Mouse (Mus musculus) intestine, embryonic 14.5 days (tissue): ENCODE measurements around the gene Cep57l1. TPM values are rescaled to one million over a fixed set of nuclear protein-coding genes. Genes with fewer than 3 reads are reported as not detected.

Experiments
- ATAC-seq: fragments of 200-750 bp; cut with Nextera tagmentation; replicated peaks from 2 replicates; pipeline ENCODE4 v1.8.0; 2017; ENCODE audit warnings: low read depth, moderate number of reproducible peaks, moderate TSS enrichment, moderate library complexity; ENCODE audit not compliant: low FRiP score, low TSS enrichment
- DNase-seq: peaks from one replicate; pipeline ENCODE4 v3.0.0-alpha.2; 2018; ENCODE audit warnings: low spot score
- H3K27ac ChIP-seq: fragments of 300-500 bp; sonication (generic); 2 replicates; pipeline ENCODE4 v1.5.1; 2014; ENCODE audit warnings: low read depth, mild to moderate bottlenecking, control low read depth
- H3K27me3 ChIP-seq: fragments of 300-500 bp; sonication (generic); replicated peaks from 2 replicates; pipeline ENCODE4 v1.6.1; 2014; ENCODE audit warnings: low read length, control low read depth; ENCODE audit not compliant: control insufficient read depth, insufficient read depth
- H3K36me3 ChIP-seq: fragments of 300-500 bp; sonication (generic); 2 replicates; pipeline ENCODE4 v1.6.1; 2014; ENCODE audit warnings: low read length, control low read depth; ENCODE audit not compliant: control insufficient read depth, insufficient read depth
- H3K4me1 ChIP-seq: fragments of 300-500 bp; sonication (generic); replicated peaks from 2 replicates; pipeline ENCODE4 v1.6.1; 2014; ENCODE audit warnings: low read length, control low read depth, mixed read lengths; ENCODE audit not compliant: control insufficient read depth, insufficient read depth
- H3K4me2 ChIP-seq: fragments of 300-500 bp; sonication (generic); 2 replicates; pipeline ENCODE4 v1.6.1; 2014; ENCODE audit warnings: low read length
- H3K4me3 ChIP-seq: fragments of 300-500 bp; sonication (generic); 2 replicates; pipeline ENCODE4 v1.5.1; 2014; ENCODE audit warnings: low read depth, low read length, control low read depth, mixed read lengths
- H3K9ac ChIP-seq: fragments of 300-500 bp; sonication (generic); 2 replicates; pipeline ENCODE4 v1.6.1; 2014; ENCODE audit warnings: mild to moderate bottlenecking, low read length
- H3K9me3 ChIP-seq: fragments of 300-500 bp; sonication (generic); 2 replicates; pipeline ENCODE4 v1.6.1; 2016; ENCODE audit warnings: low read length, control low read depth; ENCODE audit not compliant: control insufficient read depth
- WGBS: fragments of 180-500 bp; shearing (Covaris S2); extraction: QIAGEN DNeasy Blood & Tissue Kit; methylation state at CpG from one replicate; pipeline ENCODE4 v1.1.7; 2014; 5-methylcytosine and 5-hydroxymethylcytosine counted together
- polyA plus RNA-seq: library from polyadenylated mRNA; unstranded; fragments of >200 nt; fragmentation: Nextera tagmentation; extraction: Ambion mirVana; gene quantifications from 2 replicates; pipeline ENCODE4 v1.2.1, GENCODE M21; 2014

Gene Cep57l1
- polyA plus RNA-seq, 1 experiment from 2014 or later: 18.4 TPM

- ATAC-seq (no peak), DNase-seq (peak; percentile 59)
- Histone ChIP-seq H3K9me3 (0 out of 2 replicates have a peak, but pooled peaks cover 5% of the 10 kb centered on the region), H3K27me3 (no peaks in the 10 kb centered on the region), H3K4me1 (peaks cover 21% of the 10 kb centered on the region), H3K9ac (peak overlapping the region; percentile 69), H3K36me3 (no peaks in the 10 kb centered on the region), H3K4me2 (peak overlapping the region; percentile 85), H3K27ac (peak overlapping the region; percentile 91), H3K4me3 (peak overlapping the region; percentile 73)
- under 1% methylated on average over 36 of the region's 36 CpGs for WGBS
These were observed 1.1 kb upstream of the Cep57l1 start for GRCm38 (mm10) chr10:41810564-41811455.

GRCm38 (mm10) chr10:41809080-41809770 is 446 bp downstream of the Cep57l1 start:
- Histone ChIP-seq H3K27ac (peak overlapping the region; percentile 91), H3K4me3 (peak overlapping the region; percentile 73), H3K36me3 (no peaks in the 10 kb centered on the region), H3K9ac (peak overlapping the region; percentile 69), H3K4me1 (peaks cover 21% of the 10 kb centered on the region), H3K4me2 (peak overlapping the region; percentile 85), H3K27me3 (no peaks in the 10 kb centered on the region), H3K9me3 (0 out of 2 replicates have a peak, but pooled peaks cover 5% of the 10 kb centered on the region)
- WGBS: 2% methylated on average over 25 of the region's 25 CpGs
- DNase-seq (no peak), ATAC-seq (peak; percentile 80)

- Histone ChIP-seq H3K36me3 (peaks cover 16% of the 10 kb centered on the region), H3K27ac (no peak overlapping the region), H3K4me3 (no peak overlapping the region), H3K9me3 (0 out of 2 replicates have a peak, but pooled peaks cover 7% of the 10 kb centered on the region), H3K9ac (no peak overlapping the region), H3K27me3 (no peaks in the 10 kb centered on the region), H3K4me2 (no peak overlapping the region), H3K4me1 (no peaks in the 10 kb centered on the region)
- no peak for DNase-seq
- no peak for ATAC-seq
- whole genome bisulfite sequencing: 76% methylated on average over 2 of the region's 2 CpGs
These were observed 3.8 kb downstream of the Cep57l1 start for GRCm38 (mm10) chr10:41805729-41806355.

- H3K36me3 ChIP-seq: peaks cover 26% of the 10 kb centered on the region
- no peak overlapping the region for H3K9ac ChIP-seq
- H3K4me3 ChIP-seq: no peak overlapping the region
- ATAC-seq (no peak), DNase-seq (no peak)
- no peaks in the 10 kb centered on the region for H3K4me1 ChIP-seq
- WGBS: 89% methylated on average over 3 of the region's 3 CpGs
- no peak overlapping the region for H3K27ac ChIP-seq
- H3K27me3 ChIP-seq: no peaks in the 10 kb centered on the region
- no peak overlapping the region for H3K4me2 ChIP-seq
- 0 out of 2 replicates have a peak, but pooled peaks cover 10% of the 10 kb centered on the region for H3K9me3 ChIP-seq
These were observed 5.0 kb downstream of the Cep57l1 start for GRCm38 (mm10) chr10:41804711-41805110.

- no peak overlapping the region for H3K4me3 ChIP-seq
These were observed 6.2 kb downstream of the Cep57l1 start for GRCm38 (mm10) chr10:41803467-41803866.

GRCm38 (mm10) chr10:41797253-41797652 is 12.4 kb downstream of the Cep57l1 start:
- WGBS: 99% methylated on average over 8 of the region's 8 CpGs
- DNase-seq (no peak), ATAC-seq (no peak)
- H3K27me3 ChIP-seq: no peaks in the 10 kb centered on the region
- H3K4me3 ChIP-seq: no peak overlapping the region
- H3K27ac ChIP-seq: no peak overlapping the region
- peaks cover 19% of the 10 kb centered on the region for H3K9me3 ChIP-seq
- peaks cover 39% of the 10 kb centered on the region for H3K36me3 ChIP-seq
- no peaks in the 10 kb centered on the region for H3K4me1 ChIP-seq
- H3K4me2 ChIP-seq: no peak overlapping the region
- no peak overlapping the region for H3K9ac ChIP-seq

More at GRCm38 (mm10) chr10:41803467-41803866, 6.2 kb downstream of the Cep57l1 start:
- no peak for ATAC-seq
- H3K9ac ChIP-seq: no peak overlapping the region
- H3K36me3 ChIP-seq: peaks cover 31% of the 10 kb centered on the region
- no peaks in the 10 kb centered on the region for H3K4me1 ChIP-seq
- WGBS: 97% methylated on average over 8 of the region's 8 CpGs
- DNase-seq: no peak
- H3K4me2 ChIP-seq: no peak overlapping the region
- 0 out of 2 replicates have a peak, but pooled peaks cover 9% of the 10 kb centered on the region for H3K9me3 ChIP-seq
- no peaks in the 10 kb centered on the region for H3K27me3 ChIP-seq
- H3K27ac ChIP-seq: no peak overlapping the region

GRCm38 (mm10) chr10:41792375-41792774 is 17.3 kb downstream of the Cep57l1 start:
- Histone ChIP-seq H3K36me3 (peaks cover 2% of the 10 kb centered on the region; the same call in 1 of the 2 replicates), H3K9ac (no peak overlapping the region), H3K9me3 (peaks cover 8% of the 10 kb centered on the region), H3K27ac (no peak overlapping the region), H3K4me3 (no peak overlapping the region), H3K27me3 (no peaks in the 10 kb centered on the region), H3K4me1 (no peaks in the 10 kb centered on the region), H3K4me2 (no peak overlapping the region)
- 96% methylated on average over 6 of the region's 6 CpGs for WGBS
- ATAC-seq: no peak
- DNase-seq: no peak

GRCm38 (mm10) chr10:41767254-41767653 is 42.4 kb downstream of the Cep57l1 start:
- H3K36me3 ChIP-seq: no peaks in the 10 kb centered on the region
- ATAC-seq (no peak), DNase-seq (no peak)
- no peak overlapping the region for H3K4me2 ChIP-seq
- H3K9me3 ChIP-seq: no peaks in the 10 kb centered on the region
- no peaks in the 10 kb centered on the region for H3K27me3 ChIP-seq
- WGBS: 90% methylated on average over 6 of the region's 6 CpGs
- H3K9ac ChIP-seq: no peak overlapping the region
- no peak overlapping the region for H3K27ac ChIP-seq
- H3K4me1 ChIP-seq: no peaks in the 10 kb centered on the region
- H3K4me3 ChIP-seq: no peak overlapping the region
